Mouse (Mus musculus) ES-E14 (cell line): ENCODE results near the gene Psmd2.

ENCODE experiments used
- CHD2 ChIP-seq: IDR thresholded peaks from 2 replicates; pipeline ENCODE4 v1.6.1; 2014; ENCODE audit warnings: mild to moderate bottlenecking, low read depth, low read length, inconsistent platforms
- HCFC1 ChIP-seq: IDR thresholded peaks from 2 replicates; pipeline ENCODE4 v1.6.1; 2012; ENCODE audit warnings: low read length, inconsistent platforms, borderline replicate concordance; ENCODE audit not compliant: insufficient read depth

DNA sequence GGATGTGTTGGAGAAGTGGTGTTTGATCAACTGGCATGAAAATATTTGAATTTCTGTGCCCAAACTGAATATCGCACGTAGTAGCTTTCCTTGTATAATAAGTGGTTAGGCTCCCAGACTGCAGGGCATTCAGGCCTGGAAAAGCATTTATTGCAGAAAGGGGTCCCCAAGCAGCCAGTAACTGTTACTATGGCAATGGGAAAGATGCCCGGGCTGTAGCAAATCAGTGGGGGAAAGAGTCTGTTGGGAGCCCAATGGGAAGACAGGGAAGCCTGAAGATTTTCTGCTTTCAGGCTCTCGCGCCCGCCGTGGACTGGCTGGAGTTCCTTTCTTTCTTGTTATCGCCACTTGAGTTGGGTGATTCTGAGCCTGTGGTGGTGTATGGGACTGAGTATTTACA lies 13.1 kb upstream of the Psmd2 start:
- TF ChIP-seq HCFC1 (no peak), CHD2 (no peak)
